Mouse (Mus musculus): ENCODE measurements around the gene Gm10490. TPM values are rescaled to one million over a fixed set of nuclear protein-coding genes. Genes with fewer than 3 reads are reported as not detected.
"Not testable (repeated sequence)": the region's sequence is repeated elsewhere in the genome, so short reads cannot be mapped to it uniquely, and the experiment has no call there.

The Gm10490 gene
- not detected for total RNA-seq (2021)
- long read RNA-seq = 0 reads

DNA sequence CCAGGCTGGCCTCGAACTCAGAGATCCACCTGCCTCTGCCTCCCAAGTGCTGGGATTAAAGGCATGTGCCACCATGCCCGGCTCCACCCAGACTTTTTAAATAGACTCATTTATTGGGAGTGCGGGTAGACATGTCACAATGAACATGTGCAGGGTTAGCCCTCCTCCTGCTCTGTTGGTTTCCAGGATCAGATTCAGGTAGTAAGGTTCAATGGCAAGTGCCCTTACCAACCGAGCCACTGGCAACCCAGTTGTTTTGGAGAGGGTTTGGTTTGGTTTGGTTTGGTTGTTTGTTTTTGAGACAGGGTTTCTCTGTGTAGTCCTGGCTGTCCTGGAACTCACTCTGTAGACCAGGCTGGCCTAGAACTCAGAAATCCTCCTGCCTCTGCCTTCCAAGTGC, at the start of gene Gm10490:
Gene Gm10490 (plus strand): TSS at position 301 of the 400 bp plus-strand sequence.
- not testable (repeated sequence) for DNase-seq (ENCODE audit: low spot score in 2 of 2)

DNA sequence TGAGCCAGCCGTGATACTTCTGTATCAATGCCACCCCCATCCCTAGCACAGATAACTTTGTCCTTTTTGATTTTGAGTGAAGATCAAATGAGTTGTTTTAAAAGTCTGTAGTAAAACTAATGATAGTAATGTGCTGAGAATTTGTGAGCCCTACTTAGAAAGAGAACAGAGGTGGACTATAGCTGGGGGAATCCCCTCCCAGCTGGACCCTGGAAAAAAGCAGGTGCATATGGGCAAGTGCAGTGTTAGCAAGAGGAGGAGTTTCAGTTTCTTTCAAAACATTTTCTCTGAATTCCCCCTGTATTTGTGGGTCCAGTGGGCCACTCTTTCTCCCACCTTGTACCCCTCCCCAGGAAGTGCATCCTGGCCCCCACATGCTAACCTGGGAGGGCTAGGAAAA, 46.2 kb upstream of the Gm10490 start:
- no peak for DNase-seq (ENCODE audit: low spot score in 2 of 2)

DNA sequence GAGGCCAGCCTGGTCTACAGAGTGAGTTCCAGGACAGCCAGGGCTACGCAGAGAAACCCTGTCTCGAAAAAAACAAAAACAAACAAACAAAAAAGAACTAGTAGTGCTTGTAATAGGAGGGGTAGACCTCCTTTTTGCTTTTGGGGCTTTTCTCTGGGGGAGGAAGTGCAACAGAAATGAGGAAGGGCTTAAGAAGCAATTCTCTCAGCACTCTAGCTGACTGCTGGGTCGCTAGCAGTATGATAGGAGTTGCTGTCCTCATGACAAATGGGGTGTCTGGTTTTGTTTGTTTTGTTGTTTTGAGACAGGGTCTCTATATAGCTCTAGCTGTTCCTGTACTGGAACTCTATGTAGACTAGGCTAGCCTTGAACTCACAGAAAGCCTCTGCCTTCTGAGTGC, 44.8 kb upstream of the Gm10490 start:
- DNase-seq (ENCODE audit: low spot score in 2 of 2) = no peak

DNA sequence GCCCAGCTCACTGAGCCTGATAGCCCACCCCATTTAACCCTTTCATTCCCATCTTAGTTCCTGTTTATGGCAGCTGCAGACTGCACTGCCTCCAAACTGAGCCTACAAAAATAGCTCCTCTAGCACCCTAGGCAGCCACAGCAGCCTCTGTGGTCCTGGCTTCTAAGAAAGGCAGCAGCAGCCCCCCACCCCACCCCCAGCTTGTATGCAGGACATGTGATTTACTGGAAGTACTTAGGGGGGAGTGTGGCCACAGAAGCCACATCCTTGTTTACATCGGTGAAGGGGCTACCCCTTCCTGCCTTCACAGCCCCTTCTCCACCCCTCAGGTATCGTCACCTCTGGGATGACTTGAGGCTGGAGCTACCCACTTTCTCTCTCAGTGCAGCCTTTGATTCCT, 44.0 kb upstream of the Gm10490 start:
- no peak for DNase-seq (ENCODE audit: low spot score in 2 of 2)

DNA sequence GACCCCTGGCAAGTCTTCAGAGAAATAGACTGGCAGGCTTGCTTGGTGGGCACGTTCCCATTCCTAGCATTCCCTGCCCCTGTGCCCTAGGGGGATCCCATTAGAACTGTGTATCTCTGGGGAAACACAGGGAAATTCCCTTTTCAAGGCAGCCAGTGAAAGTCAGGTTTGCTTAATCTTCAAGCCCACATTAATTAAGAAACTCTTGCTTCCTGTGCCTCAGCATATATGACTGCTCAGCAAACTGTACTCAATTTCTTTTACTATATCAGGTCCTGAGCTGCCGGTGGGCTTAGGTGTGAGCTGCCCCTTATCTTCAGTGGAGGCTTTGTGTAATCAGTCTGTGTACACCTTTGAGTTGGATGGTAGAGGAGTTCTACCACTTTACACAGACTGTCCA, 43.6 kb upstream of the Gm10490 start:
- DNase-seq (ENCODE audit: low spot score in 2 of 2) = no peak

DNA sequence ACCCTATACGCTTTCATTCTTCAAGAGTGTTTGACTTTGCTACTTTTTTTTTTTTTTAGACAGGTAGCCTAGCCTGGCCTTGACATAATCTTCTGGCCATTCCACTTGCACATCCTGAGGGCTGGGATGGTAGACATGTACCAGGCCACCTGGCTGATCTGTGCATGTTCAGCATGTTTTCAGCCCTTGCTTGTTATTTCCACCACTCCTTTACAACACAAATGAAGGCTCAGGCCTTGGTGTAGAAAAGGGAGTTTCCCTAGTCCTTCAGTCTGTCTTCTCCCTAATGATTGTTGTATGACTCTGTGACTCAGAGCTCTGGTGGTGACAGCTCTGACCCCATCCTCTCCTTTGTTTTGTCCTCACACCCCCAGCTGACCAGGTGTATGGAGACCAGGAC, 42.2 kb upstream of the Gm10490 start:
- no peak for DNase-seq (ENCODE audit: low spot score in 2 of 2)

DNA sequence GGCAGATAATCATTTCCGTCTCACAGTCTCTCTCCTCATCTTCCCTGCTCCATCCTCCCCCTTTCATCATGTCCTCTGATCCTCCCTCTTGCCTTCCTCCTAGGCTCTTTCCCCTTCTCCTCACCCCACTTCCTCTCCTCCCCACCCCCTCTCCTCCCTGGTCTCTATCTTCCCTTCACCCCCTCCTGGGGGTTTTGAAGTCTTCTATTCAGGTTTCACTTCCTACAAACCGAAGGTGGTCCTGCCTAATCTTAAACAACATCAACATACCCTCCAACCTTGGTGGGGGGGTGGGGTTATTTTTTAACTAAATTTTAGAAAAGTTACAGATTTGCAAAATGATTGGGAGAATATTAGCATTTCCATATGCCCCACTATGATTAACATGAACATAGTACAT, 40.8 kb upstream of the Gm10490 start:
- DNase-seq (ENCODE audit: low spot score in 2 of 2) = no peak

DNA sequence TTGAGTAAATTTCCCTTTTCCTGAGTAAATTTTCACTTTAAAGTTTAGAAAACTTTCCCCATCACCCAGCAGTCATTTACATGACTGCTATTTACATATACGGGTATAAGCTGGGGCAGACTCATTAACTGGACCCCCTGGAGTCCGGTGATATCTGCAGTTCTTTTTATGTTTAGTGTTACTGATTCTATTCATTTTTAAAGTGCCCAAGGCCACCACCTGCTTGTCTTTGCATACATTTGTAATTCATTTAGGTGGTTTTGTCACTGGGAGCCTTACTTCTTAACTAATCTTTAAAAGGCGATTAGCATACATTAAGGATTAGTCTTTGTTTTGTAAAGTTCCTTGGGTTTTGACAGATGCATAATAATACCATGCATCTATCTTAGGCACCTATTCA, 39.5 kb upstream of the Gm10490 start:
- no peak for DNase-seq (ENCODE audit: low spot score in 2 of 2)

DNA sequence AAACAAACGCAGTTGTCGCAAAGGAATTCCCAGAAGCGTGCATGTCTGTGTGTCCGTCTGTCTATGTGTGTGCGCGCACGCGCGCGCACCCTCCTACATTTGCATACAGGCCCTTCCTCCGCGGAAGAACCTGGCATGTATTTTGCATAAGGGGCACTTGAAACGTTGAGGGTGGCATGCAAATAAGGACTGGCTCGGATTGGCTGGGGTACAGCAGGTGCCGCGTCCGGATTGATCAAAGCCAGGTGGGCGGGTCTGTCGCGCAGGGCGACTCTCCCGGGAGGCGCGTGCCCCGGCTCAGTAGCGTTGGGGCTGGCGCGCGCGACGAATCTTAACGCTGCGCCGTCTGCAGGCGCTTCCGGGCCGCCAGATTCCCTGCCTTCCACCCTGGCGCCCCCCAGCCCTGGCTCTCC, 31.3 kb upstream of the Gm10490 start, which contains the start of gene Pim2:
Gene Pim2 (plus strand): TSS at position 256 of the 413 bp plus-strand sequence.
- DNase-seq (ENCODE audit: low spot score in 2 of 2) = peak; percentile 81 to 83

DNA sequence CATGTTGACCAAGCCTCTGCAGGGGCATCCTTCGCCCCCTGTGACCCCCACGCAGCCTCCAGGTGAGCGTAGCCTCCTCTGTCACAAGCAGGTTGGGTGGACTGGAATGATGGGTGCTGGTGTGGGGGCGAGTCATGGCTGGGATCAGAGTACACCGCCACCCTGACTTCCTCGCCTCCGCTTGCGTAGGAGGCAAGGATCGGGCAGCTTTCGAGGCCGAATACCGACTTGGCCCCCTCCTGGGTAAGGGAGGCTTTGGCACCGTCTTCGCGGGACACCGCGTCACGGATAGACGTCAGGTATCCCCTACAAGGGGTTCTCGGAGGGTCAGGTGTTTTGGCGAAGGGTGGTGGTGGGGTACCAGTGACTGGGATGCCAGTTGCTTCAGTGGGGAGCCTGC, 30.8 kb upstream of the Gm10490 start:
- DNase-seq (ENCODE audit: low spot score in 2 of 2) = peak; percentile 20 to 28

DNA sequence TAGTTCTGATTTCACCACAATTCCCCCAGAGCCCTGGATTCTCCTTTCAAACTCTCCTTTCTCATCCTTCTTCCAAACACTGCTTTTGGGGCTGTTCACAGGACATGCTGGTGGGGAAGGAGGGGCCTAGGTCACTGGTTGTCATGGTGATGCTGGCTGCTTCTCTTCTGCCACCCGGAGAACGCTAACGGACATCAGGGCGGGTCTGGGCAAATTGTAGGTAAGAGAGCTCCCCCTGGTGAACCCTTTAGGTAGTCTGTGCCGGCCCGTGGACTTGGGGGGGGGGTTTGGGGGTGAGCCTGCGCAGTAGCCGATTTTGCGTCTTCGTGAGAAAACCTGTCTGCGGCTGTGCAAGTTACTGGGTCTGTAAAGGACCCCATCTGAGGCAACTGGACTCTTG, 29.5 kb upstream of the Gm10490 start:
- peak; percentile 38 to 71 for DNase-seq (ENCODE audit: low spot score in 2 of 2)

DNA sequence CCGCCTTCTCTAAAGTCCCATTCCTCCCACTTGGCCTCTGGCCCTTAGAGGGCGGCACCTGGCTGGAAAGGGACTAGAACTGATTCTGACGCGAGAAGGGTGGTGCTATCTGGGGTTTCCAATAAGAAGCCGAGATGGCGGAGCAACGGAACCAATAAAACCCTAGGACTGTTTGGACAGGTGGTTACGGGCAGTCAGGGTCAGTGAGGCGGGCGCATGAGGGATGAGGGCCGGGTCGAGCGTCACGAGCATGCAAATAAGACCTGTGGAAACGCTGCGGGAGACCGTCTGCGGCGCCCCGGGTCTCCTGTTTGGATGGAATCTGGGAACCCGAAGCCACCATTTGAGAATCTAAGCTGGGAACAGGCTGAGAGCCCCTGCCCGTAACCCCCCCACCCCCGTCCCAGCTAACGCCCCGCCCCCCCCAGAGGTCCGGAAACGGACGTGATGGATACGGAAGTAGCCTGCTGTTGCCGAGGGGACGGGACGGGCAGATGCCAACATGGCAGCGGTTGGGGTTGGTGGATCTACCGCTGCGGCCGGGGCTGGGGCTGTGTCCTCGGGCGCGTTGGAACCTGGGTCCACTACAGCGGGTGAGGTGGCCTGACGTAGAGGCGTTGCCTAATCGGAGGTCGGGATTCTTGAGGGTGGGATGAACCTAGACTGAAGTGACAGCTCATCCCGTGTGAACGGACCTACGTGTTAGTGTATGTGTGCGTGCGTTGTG, 25.3 kb upstream of the Gm10490 start, which contains the start of gene Slc35a2:
Gene Slc35a2 (plus strand): TSS at position 188 of the 727 bp plus-strand sequence.
- peak; percentile 74 to 79 for DNase-seq (ENCODE audit: low spot score in 2 of 2)

DNA sequence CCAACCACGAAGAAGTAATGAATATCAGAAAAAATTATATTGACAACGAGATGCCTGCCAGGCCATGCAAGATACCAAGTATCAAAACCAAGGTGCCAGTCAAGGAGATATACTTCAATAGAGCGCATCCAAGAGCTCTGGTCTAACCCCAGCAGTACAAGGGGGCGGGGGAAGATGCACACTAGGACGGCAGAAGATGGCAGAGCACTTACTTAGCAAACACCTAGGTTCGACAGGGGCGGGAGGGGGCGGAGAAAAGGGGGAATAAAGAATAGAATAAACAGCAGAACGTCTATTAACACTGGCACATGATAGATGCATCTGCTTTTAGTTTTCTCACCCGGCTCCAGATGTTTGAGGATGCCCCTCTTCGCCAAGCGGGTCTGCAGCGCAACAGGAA, 11.1 kb upstream of the Gm10490 start:
- DNase-seq (ENCODE audit: low spot score in 2 of 2) = no peak

DNA sequence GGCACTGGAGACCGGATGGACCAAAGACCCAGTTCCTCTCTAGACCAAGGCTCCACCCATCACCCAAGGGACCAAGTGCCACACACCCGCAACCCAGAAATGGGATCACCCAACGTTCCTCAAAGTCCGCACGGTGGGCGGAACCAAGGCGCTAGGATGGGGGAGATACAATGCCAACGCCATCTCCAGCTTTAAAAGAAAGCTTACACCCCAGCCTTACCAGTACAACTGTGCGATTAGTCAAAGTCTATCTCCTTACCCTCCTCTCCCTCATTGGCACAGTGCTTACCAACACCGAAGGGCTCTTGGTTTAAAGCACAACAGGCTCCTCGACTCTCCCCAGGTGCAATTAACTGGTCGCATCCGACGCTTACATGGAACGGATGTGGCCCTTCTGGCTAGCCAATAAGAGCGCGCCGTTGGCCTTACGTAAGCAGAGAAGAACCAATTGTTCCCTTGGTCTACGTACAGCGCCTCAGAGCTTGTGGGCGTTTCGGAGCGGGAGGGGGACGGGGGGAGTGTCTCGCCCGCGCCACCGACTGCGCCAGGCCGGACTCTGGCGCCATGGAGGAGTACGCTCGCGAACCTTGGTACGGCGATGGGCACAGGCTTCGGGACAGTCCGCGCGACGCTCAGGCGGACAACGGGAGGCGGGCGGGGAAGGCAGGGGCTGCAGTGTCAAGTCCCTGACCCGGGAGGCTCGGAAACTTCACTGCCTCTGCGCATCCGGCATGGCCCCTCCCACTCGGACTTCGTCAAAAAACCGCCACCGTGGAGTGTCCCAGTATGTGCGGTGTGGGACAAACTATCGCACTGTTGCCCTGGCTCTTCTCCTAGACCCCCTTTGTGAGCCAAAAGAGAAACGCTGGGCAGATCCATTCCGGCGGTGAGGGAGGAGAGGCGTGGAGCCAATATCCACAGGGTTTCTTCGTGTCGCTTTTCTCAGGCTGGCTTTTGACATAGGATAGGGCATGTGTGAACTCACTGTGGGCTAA, 10.2 kb upstream of the Gm10490 start, which contains the start of the genes Pqbp1 and Timm17b:
Gene Pqbp1 (minus strand): TSS at position 390 of the 995 bp plus-strand sequence.
Gene Timm17b (plus strand): TSS at position 478 of the 995 bp plus-strand sequence.
- peak; percentile 83 to 92 for DNase-seq (ENCODE audit: low spot score in 2 of 2)

DNA sequence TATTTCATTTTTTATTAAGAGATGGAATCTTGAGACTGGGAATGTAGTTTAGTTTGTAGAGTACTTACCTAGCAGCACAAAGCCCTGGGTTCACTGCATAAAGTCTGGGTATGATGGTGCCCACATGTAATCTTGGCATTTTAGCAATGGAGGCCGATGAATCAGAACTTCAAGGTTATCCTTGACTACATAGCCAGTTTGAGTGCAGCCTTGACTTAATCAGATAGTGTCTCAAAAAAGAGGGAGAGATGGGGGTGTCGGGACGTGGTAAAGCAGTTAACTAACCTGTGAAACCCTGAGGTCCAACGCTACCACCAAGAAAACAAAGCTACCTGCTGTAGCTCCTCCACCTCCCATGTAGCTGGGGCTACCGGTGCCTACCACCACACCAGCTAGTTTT, 4.9 kb upstream of the Gm10490 start:
- no peak for DNase-seq (ENCODE audit: low spot score in 2 of 2)

DNA sequence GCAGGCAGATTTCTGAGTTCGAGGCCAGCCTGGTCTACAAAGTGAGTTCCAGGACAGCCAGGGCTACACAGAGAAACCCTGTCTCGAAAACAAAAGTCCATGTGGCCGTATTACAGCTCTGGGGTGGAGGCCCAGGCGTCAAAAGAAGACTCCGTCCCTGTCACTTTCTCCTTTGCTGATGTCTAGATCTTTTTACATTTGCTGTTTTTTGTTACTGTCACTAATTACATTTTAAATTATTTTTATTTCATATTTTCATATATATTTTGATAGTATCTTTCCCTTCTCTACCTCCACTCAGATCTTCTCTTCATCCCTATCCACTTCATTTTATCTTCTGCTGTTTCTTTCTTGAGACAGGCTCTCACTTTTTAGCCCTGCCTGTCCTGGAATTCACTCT, 1.6 kb upstream of the Gm10490 start, which contains the start of gene Gm10491:
Gene Gm10491 (minus strand): TSS at position 101 of the 400 bp plus-strand sequence.
- no peak for DNase-seq (ENCODE audit: low spot score in 2 of 2)

DNA sequence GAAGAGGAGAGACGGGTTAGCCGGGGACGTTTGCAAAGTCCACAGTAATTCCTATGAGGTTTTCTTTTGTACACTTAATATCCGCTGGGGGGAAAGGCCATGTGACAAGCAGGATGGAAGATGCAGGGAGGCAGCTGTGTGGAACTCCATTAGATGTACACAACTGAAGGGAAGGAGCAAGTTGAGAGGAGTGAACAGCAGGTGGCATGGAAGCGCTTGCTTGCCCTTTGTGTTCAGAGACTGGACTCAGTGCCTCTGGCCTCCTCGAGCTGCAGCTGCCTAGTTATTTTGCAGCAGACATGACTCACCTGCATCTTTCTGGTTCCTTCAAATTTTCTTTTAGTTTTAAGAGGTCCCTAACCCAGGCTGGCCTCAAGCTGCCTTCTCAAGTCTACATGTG, 1.1 kb downstream of the Gm10490 start:
- DNase-seq (ENCODE audit: low spot score in 2 of 2) = no peak

DNA sequence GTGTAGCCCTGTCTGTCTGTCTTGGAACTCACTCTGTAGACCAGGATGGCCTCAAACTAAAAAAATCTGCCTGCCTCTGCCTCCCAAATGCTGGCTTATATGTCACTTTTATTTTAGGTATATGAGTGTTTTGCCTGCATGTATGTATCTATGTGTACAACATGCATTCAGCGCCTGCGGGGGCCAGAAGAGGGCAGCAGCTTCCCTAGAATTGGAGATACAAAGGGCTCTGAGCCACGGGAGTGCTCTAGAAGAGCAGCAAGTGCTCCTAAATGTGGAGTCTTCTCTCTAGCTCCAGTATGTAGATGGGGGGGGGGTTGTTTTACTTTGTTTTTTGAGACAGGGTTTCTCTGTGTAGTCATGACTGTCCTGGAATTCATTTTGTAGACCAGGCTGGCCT, 6.3 kb downstream of the Gm10490 start:
- not testable (repeated sequence) for DNase-seq (ENCODE audit: low spot score in 2 of 2)

DNA sequence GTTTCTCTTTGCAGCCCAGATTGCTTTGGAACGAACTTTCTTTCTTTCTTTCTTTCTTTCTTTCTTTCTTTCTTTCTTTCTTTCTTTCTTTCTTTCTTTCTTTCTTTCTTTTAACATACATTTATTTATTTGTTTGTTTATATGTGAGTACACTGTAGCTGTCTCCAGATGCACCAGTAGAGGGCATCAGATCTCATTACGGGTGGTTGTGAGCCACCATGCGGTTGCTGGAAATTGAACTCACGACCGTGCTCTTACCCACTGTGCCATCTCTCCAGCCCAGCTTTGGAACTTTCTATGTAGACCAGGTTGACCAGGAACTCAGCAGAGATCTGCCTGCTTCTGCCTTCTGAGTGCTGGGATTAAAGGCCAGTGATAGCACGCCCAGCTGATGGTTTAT, 8.6 kb downstream of the Gm10490 start:
- not testable (repeated sequence) for DNase-seq (ENCODE audit: low spot score in 2 of 2)

DNA sequence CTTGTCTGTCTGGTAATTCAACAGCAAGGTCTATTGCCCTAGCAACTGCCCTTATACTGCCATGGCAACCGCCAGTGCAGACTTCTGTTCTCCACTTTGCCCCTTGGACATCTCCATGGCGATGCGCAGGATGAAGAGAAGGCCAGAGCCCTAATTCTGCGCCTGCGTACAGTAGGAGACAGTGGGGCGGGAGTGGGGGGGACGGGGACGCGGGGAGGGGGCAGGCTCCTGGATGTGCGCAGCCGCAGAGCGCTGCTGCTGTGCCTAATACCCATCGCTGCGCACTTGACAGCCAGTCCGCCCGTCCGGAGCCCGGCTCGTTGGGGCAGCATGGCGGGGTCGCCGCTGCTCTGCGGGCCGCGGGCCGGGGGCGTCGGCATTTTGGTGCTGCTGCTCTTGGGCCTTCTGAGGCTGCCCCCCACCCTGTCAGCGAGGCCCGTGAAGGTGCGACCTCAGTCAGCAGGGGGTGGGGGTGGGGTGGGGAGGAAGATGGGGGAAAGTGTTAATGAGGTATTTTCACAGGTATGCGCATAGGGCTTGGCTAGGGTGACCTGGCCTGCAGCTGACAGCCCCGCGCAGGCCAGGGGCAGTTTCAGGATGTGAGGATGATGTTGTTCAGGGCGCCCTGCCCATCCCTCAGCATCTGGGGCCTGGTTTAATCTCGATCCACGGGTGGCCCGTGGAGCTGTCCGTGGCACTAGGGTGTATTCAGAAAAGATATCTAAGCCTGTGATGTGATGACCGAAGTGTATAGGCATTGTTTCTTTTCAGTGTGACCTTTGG, 10.4 kb downstream of the Gm10490 start, which contains the start of gene Pcsk1n:
Gene Pcsk1n (plus strand): TSS at position 222 of the 783 bp plus-strand sequence.
- peak; percentile 36 to 67 for DNase-seq (ENCODE audit: low spot score in 2 of 2)

DNA sequence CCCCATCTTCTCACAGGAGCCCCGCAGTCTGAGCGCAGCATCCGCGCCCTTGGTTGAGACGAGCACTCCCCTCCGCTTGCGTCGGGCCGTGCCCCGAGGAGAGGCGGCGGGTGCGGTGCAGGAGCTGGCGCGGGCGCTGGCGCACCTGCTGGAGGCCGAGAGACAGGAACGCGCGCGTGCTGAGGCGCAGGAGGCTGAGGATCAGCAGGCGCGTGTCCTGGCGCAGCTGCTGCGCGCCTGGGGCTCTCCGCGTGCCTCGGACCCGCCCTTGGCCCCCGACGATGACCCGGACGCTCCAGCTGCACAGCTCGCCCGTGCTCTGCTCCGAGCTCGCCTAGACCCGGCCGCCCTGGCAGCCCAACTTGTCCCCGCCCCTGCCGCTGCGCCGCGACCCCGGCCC, 12.7 kb downstream of the Gm10490 start:
- DNase-seq (ENCODE audit: low spot score in 2 of 2) = no peak
